Mouse (Mus musculus) embryonic facial prominence, embryonic 15.5 days (tissue): ENCODE data around the gene Ntn4. TPM values are rescaled to one million over a fixed set of nuclear protein-coding genes. Genes with fewer than 3 reads are reported as not detected.

Experiments
- ATAC-seq: fragments of 200-750 bp; cut with Nextera tagmentation; 2 replicates; pipeline ENCODE4 v1.8.0; 2017; ENCODE audit warnings: low read depth, moderate TSS enrichment; ENCODE audit not compliant: insufficient number of reproducible peaks, low FRiP score, low TSS enrichment
- H3K27ac ChIP-seq: fragments of 300-500 bp; sonication (generic); replicated peaks from 2 replicates; pipeline ENCODE4 v1.5.1; 2015; ENCODE audit warnings: mild to moderate bottlenecking, inconsistent platforms
- H3K27me3 ChIP-seq: fragments of 300-500 bp; sonication (generic); 2 replicates; pipeline ENCODE4 v1.6.1; 2015; ENCODE audit warnings: inconsistent platforms
- H3K36me3 ChIP-seq: fragments of 300-500 bp; sonication (generic); 2 replicates; pipeline ENCODE4 v1.6.1; 2015; ENCODE audit warnings: mild to moderate bottlenecking, inconsistent platforms
- H3K4me1 ChIP-seq: fragments of 300-500 bp; sonication (generic); 2 replicates; pipeline ENCODE4 v1.6.1; 2015; ENCODE audit warnings: inconsistent platforms
- H3K4me2 ChIP-seq: fragments of 300-500 bp; sonication (generic); replicated peaks from 2 replicates; pipeline ENCODE4 v1.6.1; 2015; ENCODE audit warnings: mild to moderate bottlenecking, inconsistent platforms
- H3K4me3 ChIP-seq: fragments of 300-500 bp; sonication (generic); replicated peaks from 2 replicates; pipeline ENCODE4 v1.5.1; 2015; ENCODE audit warnings: mild to moderate bottlenecking, inconsistent platforms
- H3K9ac ChIP-seq: fragments of 300-500 bp; sonication (generic); 2 replicates; pipeline ENCODE4 v1.6.1; 2015; ENCODE audit warnings: inconsistent platforms
- H3K9me3 ChIP-seq: fragments of 300-500 bp; sonication (generic); replicated peaks from 2 replicates; pipeline ENCODE4 v1.6.1; 2016; ENCODE audit warnings: inconsistent platforms
- WGBS: fragments of 180-500 bp; shearing (Covaris S2); methylation state at CpG from one replicate; pipeline ENCODE4 v1.1.7; 2015; 5-methylcytosine and 5-hydroxymethylcytosine counted together
- polyA plus RNA-seq: library from polyadenylated mRNA; unstranded; fragments of >200 nt; fragmentation: Nextera tagmentation; extraction: Ambion mirVana; gene quantifications from 2 replicates; pipeline ENCODE4 v1.2.1, GENCODE M21; 2015

Gene Ntn4
- 1.1 TPM in 2 replicates for polyA plus RNA-seq

GRCm38 (mm10) chr10:93640521-93640952 lies at the start of gene Ntn4:
Gene Ntn4 (plus strand): TSS chr10:93640681.
- H3K4me2 ChIP-seq = peak within 1 kb of the TSS; percentile 99
- 0 out of 2 replicates have a peak, but pooled peaks have one; percentile 9 for ATAC-seq
- H3K4me1 ChIP-seq = peaks cover 20% of the 10 kb centered on the region
- no peak within 1 kb of the TSS for H3K27ac ChIP-seq
- WGBS = 2% methylated on average over 29 of the region's 30 CpGs
- no peaks in the 10 kb centered on the region for H3K36me3 ChIP-seq
- no peaks in the 10 kb centered on the region for H3K9me3 ChIP-seq
- peaks cover 11% of the 10 kb centered on the region for H3K27me3 ChIP-seq
- peak within 1 kb of the TSS; percentile 75 for H3K4me3 ChIP-seq
- H3K9ac ChIP-seq = peak within 1 kb of the TSS; percentile 33

GRCm38 (mm10) chr10:93592456-93592855 lies 48.0 kb upstream of the Ntn4 start:
- no peak for ATAC-seq

GRCm38 (mm10) chr10:93594022-93594482 lies 46.4 kb upstream of the Ntn4 start:
- 2% methylated on average over 22 of the region's 22 CpGs for WGBS
- Histone ChIP-seq H3K27ac (no peak overlapping the region), H3K9ac (peak overlapping the region; percentile 23; the same call in 1 of the 2 replicates)

More at GRCm38 (mm10) chr10:93592456-93592855, 48.0 kb upstream of the Ntn4 start:
- no peak overlapping the region for H3K27ac ChIP-seq
- H3K9me3 ChIP-seq = no peaks in the 10 kb centered on the region
- H3K9ac ChIP-seq = no peak overlapping the region
- H3K4me1 ChIP-seq = peaks cover 23% of the 10 kb centered on the region; the same call in 1 of the 2 replicates
- H3K27me3 ChIP-seq = no peaks in the 10 kb centered on the region
- no peak overlapping the region for H3K4me3 ChIP-seq
- H3K36me3 ChIP-seq = no peaks in the 10 kb centered on the region
- WGBS = 52% methylated on average over 12 of the region's 12 CpGs
- H3K4me2 ChIP-seq = no peak overlapping the region

GRCm38 (mm10) chr10:93595831-93596230 lies 44.6 kb upstream of the Ntn4 start:
- no peak overlapping the region for H3K27ac ChIP-seq
- 0 out of 2 replicates have a peak, but pooled peaks cover 6% of the 10 kb centered on the region for H3K4me1 ChIP-seq
- WGBS = 68% methylated on average over 4 of the region's 4 CpGs
- H3K27me3 ChIP-seq = no peaks in the 10 kb centered on the region
- no peaks in the 10 kb centered on the region for H3K36me3 ChIP-seq
- no peak overlapping the region for H3K4me2 ChIP-seq
- no peak overlapping the region for H3K4me3 ChIP-seq
- no peak for ATAC-seq
- H3K9ac ChIP-seq = no peak overlapping the region
- no peaks in the 10 kb centered on the region for H3K9me3 ChIP-seq

More at GRCm38 (mm10) chr10:93594022-93594482, 46.4 kb upstream of the Ntn4 start:
- Histone ChIP-seq H3K36me3 (no peaks in the 10 kb centered on the region), H3K9me3 (no peaks in the 10 kb centered on the region), H3K4me1 (0 out of 2 replicates have a peak, but pooled peaks cover 10% of the 10 kb centered on the region), H3K27me3 (no peaks in the 10 kb centered on the region), H3K4me3 (peak overlapping the region; percentile 46), H3K4me2 (peak overlapping the region; percentile 78)
- peak; percentile 52; the same call in 1 of the 2 replicates for ATAC-seq

GRCm38 (mm10) chr10:93596641-93597040 lies 43.8 kb upstream of the Ntn4 start:
- Histone ChIP-seq H3K36me3 (no peaks in the 10 kb centered on the region), H3K27ac (no peak overlapping the region), H3K4me3 (no peak overlapping the region), H3K4me1 (0 out of 2 replicates have a peak, but pooled peaks cover 6% of the 10 kb centered on the region), H3K9me3 (no peaks in the 10 kb centered on the region), H3K27me3 (no peaks in the 10 kb centered on the region), H3K4me2 (no peak overlapping the region), H3K9ac (no peak overlapping the region)
- 66% methylated on average over 3 of the region's 3 CpGs for WGBS
- no peak for ATAC-seq

GRCm38 (mm10) chr10:93602309-93602708 lies 38.2 kb upstream of the Ntn4 start:
- no peak overlapping the region for H3K9ac ChIP-seq
- no peak overlapping the region for H3K4me3 ChIP-seq
- WGBS = 80% methylated on average over 5 of the region's 5 CpGs
- no peaks in the 10 kb centered on the region for H3K27me3 ChIP-seq
- no peaks in the 10 kb centered on the region for H3K4me1 ChIP-seq
- H3K36me3 ChIP-seq = no peaks in the 10 kb centered on the region
- no peak overlapping the region for H3K4me2 ChIP-seq
- H3K9me3 ChIP-seq = no peaks in the 10 kb centered on the region
- ATAC-seq = no peak
- H3K27ac ChIP-seq = no peak overlapping the region

- 89% methylated on average over 1 of the region's 1 CpGs for WGBS
- H3K4me3 ChIP-seq = no peak overlapping the region
- no peaks in the 10 kb centered on the region for H3K9me3 ChIP-seq
- no peaks in the 10 kb centered on the region for H3K36me3 ChIP-seq
- no peaks in the 10 kb centered on the region for H3K27me3 ChIP-seq
- H3K4me2 ChIP-seq = no peak overlapping the region
- no peak overlapping the region for H3K27ac ChIP-seq
- no peak overlapping the region for H3K9ac ChIP-seq
- no peaks in the 10 kb centered on the region for H3K4me1 ChIP-seq
- ATAC-seq = no peak
Measured at GRCm38 (mm10) chr10:93603256-93603655, 37.2 kb upstream of the Ntn4 start.

- H3K27me3 ChIP-seq = no peaks in the 10 kb centered on the region
- no peak overlapping the region for H3K9ac ChIP-seq
- WGBS = 90% methylated on average over 9 of the region's 9 CpGs
- no peaks in the 10 kb centered on the region for H3K9me3 ChIP-seq
- no peak overlapping the region for H3K4me2 ChIP-seq
- no peak overlapping the region for H3K4me3 ChIP-seq
- H3K36me3 ChIP-seq = no peaks in the 10 kb centered on the region
- no peak for ATAC-seq
- H3K4me1 ChIP-seq = no peaks in the 10 kb centered on the region
- H3K27ac ChIP-seq = no peak overlapping the region
Measured at GRCm38 (mm10) chr10:93606326-93606725, 34.2 kb upstream of the Ntn4 start.

GRCm38 (mm10) chr10:93608051-93608450 lies 32.4 kb upstream of the Ntn4 start:
- 48% methylated on average over 9 of the region's 9 CpGs for WGBS
- H3K9ac ChIP-seq = no peak overlapping the region
- H3K4me1 ChIP-seq = no peaks in the 10 kb centered on the region
- H3K27me3 ChIP-seq = no peaks in the 10 kb centered on the region
- H3K4me2 ChIP-seq = no peak overlapping the region
- no peaks in the 10 kb centered on the region for H3K36me3 ChIP-seq
- no peak overlapping the region for H3K27ac ChIP-seq
- H3K9me3 ChIP-seq = no peaks in the 10 kb centered on the region
- H3K4me3 ChIP-seq = no peak overlapping the region
- no peak for ATAC-seq

- Histone ChIP-seq H3K27me3 (no peaks in the 10 kb centered on the region), H3K4me1 (no peaks in the 10 kb centered on the region), H3K9ac (no peak overlapping the region), H3K4me3 (no peak overlapping the region), H3K4me2 (no peak overlapping the region), H3K27ac (no peak overlapping the region), H3K36me3 (no peaks in the 10 kb centered on the region), H3K9me3 (no peaks in the 10 kb centered on the region)
- 90% methylated on average over 7 of the region's 7 CpGs for WGBS
- ATAC-seq = no peak
Measured at GRCm38 (mm10) chr10:93609236-93609635, 31.2 kb upstream of the Ntn4 start.

- Histone ChIP-seq H3K4me3 (no peak overlapping the region), H3K4me2 (no peak overlapping the region), H3K27me3 (no peaks in the 10 kb centered on the region), H3K36me3 (no peaks in the 10 kb centered on the region), H3K9ac (no peak overlapping the region), H3K27ac (no peak overlapping the region), H3K9me3 (no peaks in the 10 kb centered on the region), H3K4me1 (no peaks in the 10 kb centered on the region)
- ATAC-seq = no peak
- 96% methylated on average over 1 of the region's 1 CpGs for WGBS
Measured at GRCm38 (mm10) chr10:93610896-93611295, 29.6 kb upstream of the Ntn4 start.

GRCm38 (mm10) chr10:93611419-93612007 lies 29.0 kb upstream of the Ntn4 start:
- 42% methylated on average over 18 of the region's 18 CpGs for WGBS
- no peaks in the 10 kb centered on the region for H3K9me3 ChIP-seq
- no peak overlapping the region for H3K9ac ChIP-seq
- H3K4me3 ChIP-seq = no peak overlapping the region
- no peaks in the 10 kb centered on the region for H3K36me3 ChIP-seq
- H3K4me1 ChIP-seq = no peaks in the 10 kb centered on the region
- H3K4me2 ChIP-seq = no peak overlapping the region
- ATAC-seq = no peak
- H3K27me3 ChIP-seq = no peaks in the 10 kb centered on the region
- H3K27ac ChIP-seq = no peak overlapping the region
